Mouse (Mus musculus) common myeloid progenitor, adult 5-6 weeks (primary cell): ENCODE data around the gene B430218F22Rik. TPM values are rescaled to one million over a fixed set of nuclear protein-coding genes. Genes with fewer than 3 reads are reported as not detected.
A peak's percentile ranks its signal among the peaks of the same experiment; 100 is the strongest.
"Not testable (repeated sequence)": the region's sequence is repeated elsewhere in the genome, so short reads cannot be mapped to it uniquely, and the experiment has no call there.

Experiments
- ATAC-seq: replicated peaks from 2 replicates; pipeline ENCODE4 v1.8.0; 2016; ENCODE audit warnings: low read depth, mild to moderate bottlenecking, moderate TSS enrichment, inconsistent platforms; ENCODE audit not compliant: poor library complexity, severe bottlenecking
- total RNA-seq: library from RNA; stranded (forward); fragments of 200-1000, 187-1606 nt; gene quantifications from 2 replicates; pipeline ENCODE4 v1.2.3, GENCODE M21; 2017

B430218F22Rik gene
- 0.82 TPM in 1 of 2 replicates, not detected in the other for total RNA-seq

GRCm38 (mm10) chr13:118386511-118387447, at the start of gene B430218F22Rik, which contains the start of gene Mrps30:
TSS of gene B430218F22Rik (plus strand) at chr13:118386630.
TSS of gene Mrps30 (minus strand) at chr13:118387252.
- peak; percentile 100 for ATAC-seq

GRCm38 (mm10) chr13:118350257-118350656, 36.2 kb upstream of the B430218F22Rik start:
- peak; percentile 92 for ATAC-seq

- no peak for ATAC-seq
Observed at GRCm38 (mm10) chr13:118350870-118351269, 35.6 kb upstream of the B430218F22Rik start.

GRCm38 (mm10) chr13:118363342-118363741, 23.1 kb upstream of the B430218F22Rik start:
- ATAC-seq, result no peak

GRCm38 (mm10) chr13:118365774-118366173, 20.7 kb upstream of the B430218F22Rik start:
- ATAC-seq, result peak; percentile 56; the same call in 1 of the 2 replicates

- no peak for ATAC-seq
Observed at GRCm38 (mm10) chr13:118372871-118373270, 13.6 kb upstream of the B430218F22Rik start.

GRCm38 (mm10) chr13:118379155-118379554, 7.3 kb upstream of the B430218F22Rik start:
- peak; percentile 99 for ATAC-seq

GRCm38 (mm10) chr13:118380381-118380780, 6.0 kb upstream of the B430218F22Rik start:
- no peak for ATAC-seq

- not testable (repeated sequence) for ATAC-seq
Observed at GRCm38 (mm10) chr13:118387448-118387801, 995 bp downstream of the B430218F22Rik start.

GRCm38 (mm10) chr13:118395803-118396202, 9.4 kb downstream of the B430218F22Rik start:
- ATAC-seq, result no peak

- ATAC-seq, result no peak
Observed at GRCm38 (mm10) chr13:118400340-118400739, 13.9 kb downstream of the B430218F22Rik start.

- ATAC-seq, result peak; percentile 94
Observed at GRCm38 (mm10) chr13:118403544-118403943, 17.1 kb downstream of the B430218F22Rik start.

GRCm38 (mm10) chr13:118411297-118411992, 25.0 kb downstream of the B430218F22Rik start:
- ATAC-seq, result no peak

GRCm38 (mm10) chr13:118418163-118418562, 31.7 kb downstream of the B430218F22Rik start:
- no peak for ATAC-seq

GRCm38 (mm10) chr13:118420408-118420807, 34.0 kb downstream of the B430218F22Rik start:
- peak; percentile 96 for ATAC-seq

- ATAC-seq, result peak; percentile 48; the same call in 1 of the 2 replicates
Observed at GRCm38 (mm10) chr13:118420847-118421246, 34.4 kb downstream of the B430218F22Rik start.

Other genes with a start within 250 kb of the B430218F22Rik start
- 33.9 and 37.4 TPM in 2 replicates for gene Mrps30, start 622 bp downstream of the B430218F22Rik start, total RNA-seq